Mouse (Mus musculus) bone marrow macrophage, adult 2 months (primary cell): Measurements from ENCODE around the gene Atp8a1.

ENCODE experiments used
- CTCF ChIP-seq: IDR thresholded peaks from 2 replicates; pipeline ENCODE4 v1.5.1; 2012; ENCODE audit warnings: low read depth, mild to moderate bottlenecking, low read length, moderate library complexity
- POLR2A ChIP-seq: IDR thresholded peaks from 2 replicates; pipeline ENCODE4 v1.6.1; 2012; ENCODE audit warnings: mild to moderate bottlenecking, low read depth, low read length, borderline replicate concordance

DNA sequence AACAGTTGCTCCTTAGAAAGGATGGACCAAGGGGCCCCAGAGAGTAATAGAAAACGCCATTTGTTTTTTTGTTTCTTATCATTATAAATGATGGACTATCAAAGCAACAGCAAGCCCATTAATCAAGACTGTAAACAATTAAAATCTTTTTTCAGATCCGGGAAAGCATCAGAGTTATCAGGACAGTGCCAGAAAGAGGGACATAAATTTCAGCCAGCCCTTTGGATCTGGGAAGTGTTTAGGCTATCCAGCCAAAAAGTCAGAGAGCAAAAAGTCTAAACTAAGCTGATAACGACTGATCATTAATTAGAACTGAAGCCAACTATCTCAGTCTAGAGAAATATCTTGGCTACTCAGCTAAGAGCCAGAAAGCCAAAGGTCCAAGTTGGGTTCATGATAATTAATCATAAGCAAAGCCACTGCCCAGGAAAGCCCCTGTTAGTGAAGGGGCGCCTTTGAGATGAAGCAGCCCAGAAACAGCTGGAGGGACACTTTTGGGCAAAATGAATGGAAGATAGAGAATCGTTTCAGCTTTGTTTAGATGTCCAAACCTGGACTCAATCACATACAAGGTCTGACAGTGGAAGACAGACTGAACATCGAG lies 274.6 kb downstream of the Atp8a1 start:
- no peak for TF ChIP-seq POLR2A
- no peak for TF ChIP-seq CTCF
